Mouse (Mus musculus): ENCODE data around the gene Pus1. TPM values are rescaled to one million over a fixed set of nuclear protein-coding genes. Genes with fewer than 3 reads are reported as not detected.
"Not testable (repeated sequence)": the region's sequence is repeated elsewhere in the genome, so short reads cannot be mapped to it uniquely, and the experiment has no call there.

Gene Pus1
- total RNA-seq, 1 experiment: 68.2 TPM

DNA sequence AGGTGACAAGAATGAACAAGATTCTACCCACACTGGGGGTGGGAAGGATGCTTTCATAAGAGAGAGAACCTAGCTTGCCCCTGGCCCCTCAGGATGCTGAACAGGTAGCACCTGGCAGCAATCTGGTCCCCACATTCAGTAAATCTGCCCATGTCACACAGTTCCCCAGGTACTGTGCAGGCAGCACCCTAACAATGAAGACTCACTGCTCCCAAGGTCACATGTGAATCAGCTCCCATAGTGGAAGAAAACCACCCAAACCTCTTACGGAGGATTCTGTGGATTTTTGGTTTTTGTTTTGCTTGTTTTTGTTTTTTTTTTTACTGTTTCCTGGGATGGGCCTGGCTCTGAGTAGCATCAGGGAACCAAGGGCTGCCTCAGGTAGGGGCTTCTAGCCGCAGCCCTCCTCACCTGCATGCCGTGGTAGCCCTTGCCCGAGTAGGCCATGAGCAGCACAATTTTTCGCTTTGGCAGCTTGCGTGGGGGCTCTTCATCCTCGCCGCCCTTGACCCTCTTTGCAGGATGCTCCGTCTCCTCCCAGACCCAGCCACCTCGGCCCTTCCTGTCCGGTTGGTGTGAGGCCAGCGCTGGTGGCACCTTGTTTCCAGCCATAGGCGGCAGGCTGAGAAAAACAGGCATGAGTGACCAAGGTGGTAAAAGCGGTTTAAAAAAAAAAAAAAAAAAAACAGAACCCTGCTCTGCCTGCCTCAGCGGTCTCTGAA, 1.0 kb downstream of the Pus1 start:
- Histone ChIP-seq H3K4me3 (ENCODE audit: insufficient read depth in 1 of 2, low read depth in 1 of 2, low read length in 2 of 2, poor library complexity in 1 of 2, severe bottlenecking in 1 of 2) (peak overlapping the region; percentile 77 to 95), H3K9me3 (ENCODE audit: control insufficient read depth, insufficient read depth, low read depth, low read length) (no peaks in the 10 kb centered on the region), H3K4me1 (ENCODE audit: control insufficient read depth in 2 of 2, insufficient read depth in 2 of 2, low read length in 2 of 2, poor library complexity in 1 of 2) (peaks cover 0 to 13% of the 10 kb centered on the region in 2 experiments; a peak in 1 of 4 replicates), H3K9ac (ENCODE audit: insufficient read depth, low read depth, low read length, poor library complexity, severe bottlenecking) (peak overlapping the region; percentile 89), H3K36me3 (ENCODE audit: control insufficient read depth, insufficient read depth, low read length, poor library complexity, severe bottlenecking) (peaks cover 28% of the 10 kb centered on the region), H3K27ac (ENCODE audit: insufficient read depth, low read depth, low read length, poor library complexity, severe bottlenecking) (no peak overlapping the region)
- in situ Hi-C loops (cut with MboI; ENCODE audit: low sequenced_read_pairs in 2 of 2, unreplicated experiment in 2 of 2): no loop called here
- TF ChIP-seq HCFC1 (IDR thresholded peaks at IDR 0.05; ENCODE audit: borderline replicate concordance, insufficient read depth, low read length) (no peak), ZC3H11A (IDR thresholded peaks at IDR 0.05; ENCODE audit: borderline replicate concordance, low read depth, low read length) (no peak), ZNF384 (IDR thresholded peaks at IDR 0.05; ENCODE audit: low read depth, low read length) (no peak; the same call in 1 of the 2 replicates), MAFK (IDR thresholded peaks at IDR 0.05; ENCODE audit: insufficient read depth, low read depth, low read length) (no peak), CHD2 (IDR thresholded peaks at IDR 0.05; ENCODE audit: low read depth, low read length) (no peak)
- no peak for DNase-seq (ENCODE audit: low read depth, low spot score)

DNA sequence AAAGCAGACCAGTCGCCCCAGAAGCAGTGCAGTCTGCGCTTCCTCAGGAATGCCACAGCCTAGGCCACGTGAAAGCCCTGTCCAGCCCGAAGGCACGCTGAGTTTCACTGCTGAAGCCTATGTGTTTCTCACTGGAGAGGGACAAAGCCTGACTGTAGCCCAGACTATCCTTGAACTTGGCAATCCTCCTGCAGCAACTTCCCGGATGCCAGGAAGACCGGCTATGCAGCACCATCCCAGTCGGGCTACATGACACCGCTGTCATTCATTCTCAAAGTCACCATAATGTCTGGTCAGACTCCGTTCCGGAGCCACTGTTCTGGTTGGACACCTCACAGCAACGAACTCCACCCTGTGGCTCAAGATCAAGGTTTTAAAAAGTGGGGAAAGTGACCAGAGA, 2.2 kb downstream of the Pus1 start:
- peaks cover 0 to 19% of the 10 kb centered on the region in 2 experiments; a peak in 1 of 4 replicates for H3K4me1 ChIP-seq (ENCODE audit: control insufficient read depth in 2 of 2, insufficient read depth in 2 of 2, low read length in 2 of 2, poor library complexity in 1 of 2)
- no peak overlapping the region for H3K27ac ChIP-seq (ENCODE audit: insufficient read depth, low read depth, low read length, poor library complexity, severe bottlenecking)
- no peak for TF ChIP-seq ZNF384 (IDR thresholded peaks at IDR 0.05; ENCODE audit: low read depth, low read length)
- TF ChIP-seq ZC3H11A (IDR thresholded peaks at IDR 0.05; ENCODE audit: borderline replicate concordance, low read depth, low read length): no peak
- no peak for TF ChIP-seq MAFK (IDR thresholded peaks at IDR 0.05; ENCODE audit: insufficient read depth, low read depth, low read length)
- no peak for TF ChIP-seq HCFC1 (IDR thresholded peaks at IDR 0.05; ENCODE audit: borderline replicate concordance, insufficient read depth, low read length)
- no peak for TF ChIP-seq CHD2 (IDR thresholded peaks at IDR 0.05; ENCODE audit: low read depth, low read length)
- in situ Hi-C loops (cut with MboI; ENCODE audit: low sequenced_read_pairs in 2 of 2, unreplicated experiment in 2 of 2): no loop called here
- peaks cover 37% of the 10 kb centered on the region for H3K36me3 ChIP-seq (ENCODE audit: control insufficient read depth, insufficient read depth, low read length, poor library complexity, severe bottlenecking)
- no peak for DNase-seq (ENCODE audit: low read depth, low spot score)
- no peaks in the 10 kb centered on the region for H3K9me3 ChIP-seq (ENCODE audit: control insufficient read depth, insufficient read depth, low read depth, low read length)
- H3K4me3 ChIP-seq (ENCODE audit: insufficient read depth in 1 of 2, low read depth in 1 of 2, low read length in 2 of 2, poor library complexity in 1 of 2, severe bottlenecking in 1 of 2): no peak overlapping the region
- no peak overlapping the region for H3K9ac ChIP-seq (ENCODE audit: insufficient read depth, low read depth, low read length, poor library complexity, severe bottlenecking)

DNA sequence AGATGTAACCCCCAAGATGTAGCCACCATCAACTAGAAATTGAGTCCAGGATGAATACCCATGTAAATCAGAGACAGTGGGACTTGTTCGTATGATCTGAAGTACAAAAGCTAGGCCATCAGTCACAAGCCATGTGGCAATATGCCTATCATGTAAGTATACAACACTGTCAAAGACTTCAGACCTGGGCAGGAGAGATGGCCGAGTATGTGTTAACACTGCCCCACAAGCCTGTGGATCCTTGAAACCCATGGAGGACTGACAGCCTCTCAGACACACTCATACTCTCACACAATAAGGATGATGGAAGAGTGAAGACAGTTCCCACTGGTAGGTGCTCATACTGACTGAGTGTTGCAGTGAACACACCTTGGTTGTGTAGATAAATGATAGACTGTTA, 4.3 kb downstream of the Pus1 start:
- Histone ChIP-seq H3K4me1 (ENCODE audit: control insufficient read depth in 2 of 2, insufficient read depth in 2 of 2, low read length in 2 of 2, poor library complexity in 1 of 2) (peaks cover 0 to 18% of the 10 kb centered on the region in 2 experiments; a peak in 1 of 4 replicates), H3K9me3 (ENCODE audit: control insufficient read depth, insufficient read depth, low read depth, low read length) (no peaks in the 10 kb centered on the region), H3K27ac (ENCODE audit: insufficient read depth, low read depth, low read length, poor library complexity, severe bottlenecking) (no peak overlapping the region), H3K4me3 (ENCODE audit: insufficient read depth in 1 of 2, low read depth in 1 of 2, low read length in 2 of 2, poor library complexity in 1 of 2, severe bottlenecking in 1 of 2) (no peak overlapping the region), H3K36me3 (ENCODE audit: control insufficient read depth, insufficient read depth, low read length, poor library complexity, severe bottlenecking) (peaks cover 38% of the 10 kb centered on the region), H3K9ac (ENCODE audit: insufficient read depth, low read depth, low read length, poor library complexity, severe bottlenecking) (no peak overlapping the region)
- no peak for TF ChIP-seq HCFC1 (IDR thresholded peaks at IDR 0.05; ENCODE audit: borderline replicate concordance, insufficient read depth, low read length)
- no peak for TF ChIP-seq MAFK (IDR thresholded peaks at IDR 0.05; ENCODE audit: insufficient read depth, low read depth, low read length)
- no peak for TF ChIP-seq ZC3H11A (IDR thresholded peaks at IDR 0.05; ENCODE audit: borderline replicate concordance, low read depth, low read length)
- no peak for TF ChIP-seq ZNF384 (IDR thresholded peaks at IDR 0.05; ENCODE audit: low read depth, low read length)
- TF ChIP-seq CHD2 (IDR thresholded peaks at IDR 0.05; ENCODE audit: low read depth, low read length): no peak
- DNase-seq (ENCODE audit: low read depth, low spot score): no peak
- in situ Hi-C loops (cut with MboI; ENCODE audit: low sequenced_read_pairs in 2 of 2, unreplicated experiment in 2 of 2): no loop called here

GRCm38 (mm10) chr5:110774511-110774910, 5.9 kb downstream of the Pus1 start:
- peaks cover 38% of the 10 kb centered on the region for H3K36me3 ChIP-seq (ENCODE audit: control insufficient read depth, insufficient read depth, low read length, poor library complexity, severe bottlenecking)
- in situ Hi-C loops (cut with MboI; ENCODE audit: low sequenced_read_pairs in 2 of 2, unreplicated experiment in 2 of 2): no loop called here
- no peak for DNase-seq (ENCODE audit: low read depth, low spot score)

DNA sequence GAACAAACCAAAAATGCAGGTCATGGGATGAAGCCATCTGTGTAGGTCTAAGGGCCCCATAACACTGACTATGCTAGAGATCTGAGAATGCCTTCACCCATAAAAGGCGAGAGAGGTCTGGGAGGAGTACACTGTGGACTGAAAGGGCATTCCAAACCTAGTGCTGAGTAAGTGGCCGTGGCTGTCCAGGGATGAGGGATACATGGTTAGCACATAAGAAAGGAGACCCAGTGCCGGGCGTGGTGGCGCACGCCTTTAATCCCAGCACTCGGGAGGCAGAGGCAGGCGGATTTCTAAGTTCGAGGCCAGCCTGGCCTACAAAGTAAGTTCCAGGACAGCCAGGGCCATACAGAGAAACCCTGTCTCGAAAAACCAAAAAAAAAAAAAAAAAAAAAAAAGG, 7.5 kb downstream of the Pus1 start:
- H3K27ac ChIP-seq (ENCODE audit: insufficient read depth, low read depth, low read length, poor library complexity, severe bottlenecking); DNase-seq (ENCODE audit: low read depth, low spot score); H3K9ac ChIP-seq (ENCODE audit: insufficient read depth, low read depth, low read length, poor library complexity, severe bottlenecking); in situ Hi-C loops (cut with MboI; ENCODE audit: low sequenced_read_pairs in 2 of 2, unreplicated experiment in 2 of 2); H3K4me3 ChIP-seq (ENCODE audit: insufficient read depth in 1 of 2, low read depth in 1 of 2, low read length in 2 of 2, poor library complexity in 1 of 2, severe bottlenecking in 1 of 2); H3K9me3 ChIP-seq (ENCODE audit: control insufficient read depth, insufficient read depth, low read depth, low read length): not testable (repeated sequence)
- Histone ChIP-seq H3K36me3 (ENCODE audit: control insufficient read depth, insufficient read depth, low read length, poor library complexity, severe bottlenecking) (peaks cover 32% of the 10 kb centered on the region), H3K4me1 (ENCODE audit: control insufficient read depth in 2 of 2, insufficient read depth in 2 of 2, low read length in 2 of 2, poor library complexity in 1 of 2) (peaks cover 2 to 17% of the 10 kb centered on the region in 2 experiments)

More at GRCm38 (mm10) chr5:110774511-110774910, 5.9 kb downstream of the Pus1 start:
- peak overlapping the region; percentile 3; the same call in 1 of the 2 replicates for H3K9ac ChIP-seq (ENCODE audit: insufficient read depth, low read depth, low read length, poor library complexity, severe bottlenecking)
- no peak overlapping the region for H3K27ac ChIP-seq (ENCODE audit: insufficient read depth, low read depth, low read length, poor library complexity, severe bottlenecking)
- TF ChIP-seq CHD2 (IDR thresholded peaks at IDR 0.05; ENCODE audit: low read depth, low read length) (no peak), ZNF384 (IDR thresholded peaks at IDR 0.05; ENCODE audit: low read depth, low read length) (no peak), HCFC1 (IDR thresholded peaks at IDR 0.05; ENCODE audit: borderline replicate concordance, insufficient read depth, low read length) (no peak), ZC3H11A (IDR thresholded peaks at IDR 0.05; ENCODE audit: borderline replicate concordance, low read depth, low read length) (no peak), MAFK (IDR thresholded peaks at IDR 0.05; ENCODE audit: insufficient read depth, low read depth, low read length) (no peak)
- H3K4me3 ChIP-seq (ENCODE audit: insufficient read depth in 1 of 2, low read depth in 1 of 2, low read length in 2 of 2, poor library complexity in 1 of 2, severe bottlenecking in 1 of 2): peak overlapping the region in 1 of 2 experiments; percentile 40; a peak in 2 of 4 replicates
- no peaks in the 10 kb centered on the region for H3K9me3 ChIP-seq (ENCODE audit: control insufficient read depth, insufficient read depth, low read depth, low read length)
- H3K4me1 ChIP-seq (ENCODE audit: control insufficient read depth in 2 of 2, insufficient read depth in 2 of 2, low read length in 2 of 2, poor library complexity in 1 of 2): peaks cover 0 to 15% of the 10 kb centered on the region in 2 experiments; a peak in 1 of 4 replicates
